Mouse (Mus musculus) liver, embryonic 14.5 days (tissue): ENCODE measurements around the gene Braf.

Experiments used
- CTCF ChIP-seq: IDR thresholded peaks from 2 replicates; pipeline ENCODE4 v1.5.1; 2016; ENCODE audit warnings: antibody characterized with exemption, low read depth, control low read depth
- EP300 ChIP-seq: IDR thresholded peaks from 2 replicates; pipeline ENCODE4 v1.6.1; 2016; ENCODE audit warnings: antibody characterized with exemption, low read depth

GRCm38 (mm10) chr6:39757229-39757628 lies 32.0 kb upstream of the Braf start:
- TF ChIP-seq CTCF (no peak), EP300 (no peak)
